Mouse (Mus musculus): Measurements from ENCODE around the gene Cd3e.

DNA sequence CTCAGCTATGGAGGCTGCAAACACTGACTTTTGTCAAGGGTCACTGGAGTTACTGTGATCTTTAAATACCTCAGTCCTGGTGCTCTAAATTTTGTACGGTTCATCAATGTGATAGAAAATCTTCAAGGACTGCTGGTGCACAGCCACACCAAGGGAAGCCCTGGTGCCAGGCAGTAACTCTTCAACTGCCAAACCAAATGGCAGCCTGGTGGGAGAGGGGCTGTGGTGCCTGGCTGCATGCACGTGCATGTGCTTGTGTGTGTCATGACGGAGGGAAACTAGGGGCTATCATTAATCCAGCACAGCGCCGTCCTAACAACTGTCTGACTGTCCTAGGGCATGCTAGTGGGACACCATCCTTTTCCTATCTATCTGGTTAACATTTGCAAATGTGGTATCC, 9.7 kb downstream of the Cd3e start:
- TF ChIP-seq CTCF (IDR thresholded peaks at IDR 0.05; ENCODE audit: low read depth) (no peak), EP300 (IDR thresholded peaks at IDR 0.05; ENCODE audit: low read depth) (no peak)
